Mouse (Mus musculus) 416B (cell line): Measurements from ENCODE around the gene Sos2.
A peak's percentile ranks its signal among the peaks of the same experiment; 100 is the strongest.
"Not testable (repeated sequence)": the region's sequence is repeated elsewhere in the genome, so short reads cannot be mapped to it uniquely, and the experiment has no call there.

ENCODE experiments used
- DNase-seq: peaks from one replicate; pipeline ENCODE4 v3.0.0; 2011; ENCODE audit warnings: low read depth

Sos2 gene

DNA sequence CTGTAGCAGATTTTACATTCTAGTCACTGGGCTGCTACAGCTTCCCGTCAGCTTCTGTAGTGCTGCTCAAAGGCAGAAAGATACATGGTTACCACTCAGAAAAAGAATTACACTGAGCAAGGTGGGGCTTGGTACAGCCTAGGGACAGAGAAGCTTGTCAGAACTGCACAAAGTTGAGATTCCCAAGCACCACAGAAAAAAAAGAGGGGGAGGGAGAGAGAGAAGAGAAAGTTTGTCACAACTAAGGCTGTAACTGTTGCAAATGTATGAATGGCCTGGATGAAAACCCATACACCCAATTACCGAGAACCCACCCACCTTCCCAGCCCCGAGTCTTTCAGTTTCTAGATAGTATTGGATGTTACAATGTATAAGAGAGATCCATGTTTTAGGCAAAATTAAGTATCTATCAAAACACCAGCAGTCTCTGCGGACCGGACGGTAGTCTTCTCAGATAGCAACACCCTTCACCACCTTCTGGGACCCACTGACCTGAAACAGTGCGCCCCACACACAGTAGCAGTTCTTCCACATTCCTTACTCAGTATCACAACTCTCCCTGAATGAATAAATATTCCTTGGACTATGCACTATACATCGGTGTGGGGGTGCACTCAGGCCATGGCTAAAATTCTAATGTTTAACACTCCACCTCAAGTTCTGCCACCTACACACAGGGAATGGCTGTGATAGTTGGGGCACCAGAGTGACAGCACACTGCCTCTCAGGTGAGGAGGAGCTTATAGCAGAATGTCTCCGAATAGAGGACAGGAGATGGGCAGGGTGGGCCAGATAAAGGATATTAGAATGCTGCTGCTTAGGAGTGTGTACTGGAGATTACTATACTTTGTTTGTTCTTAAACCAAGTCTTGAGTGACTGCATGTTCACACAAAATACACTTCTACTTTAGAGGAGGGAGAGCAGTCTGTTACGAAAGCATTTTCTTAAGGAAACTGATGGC, 6.8 kb downstream of the Sos2 start:
- no peak for DNase-seq

- no peak for DNase-seq
Observed at GRCm38 (mm10) chr12:69674176-69674575, 7.5 kb downstream of the Sos2 start.

DNA sequence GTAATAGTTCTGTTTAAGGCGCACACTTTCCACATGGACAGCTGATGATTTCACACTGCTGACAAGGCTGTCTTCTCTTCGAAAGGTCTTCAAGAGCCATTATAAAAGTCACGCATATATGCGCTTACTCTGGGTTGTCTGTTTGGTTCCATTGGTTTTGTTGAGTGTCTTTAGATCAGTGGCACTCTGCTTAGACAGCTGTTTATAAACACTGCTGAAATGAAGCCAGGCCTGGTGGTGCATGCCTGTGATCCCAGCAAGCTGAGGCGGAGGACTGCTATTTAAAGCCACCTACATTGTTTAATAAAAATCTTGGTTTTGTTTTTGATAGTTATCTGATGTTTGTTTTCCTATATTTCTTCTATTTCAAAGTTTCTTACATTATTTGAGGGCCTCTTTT, 14.9 kb downstream of the Sos2 start:
- no peak for DNase-seq

GRCm38 (mm10) chr12:69661658-69662057, 20.0 kb downstream of the Sos2 start:
- DNase-seq: no peak

DNA sequence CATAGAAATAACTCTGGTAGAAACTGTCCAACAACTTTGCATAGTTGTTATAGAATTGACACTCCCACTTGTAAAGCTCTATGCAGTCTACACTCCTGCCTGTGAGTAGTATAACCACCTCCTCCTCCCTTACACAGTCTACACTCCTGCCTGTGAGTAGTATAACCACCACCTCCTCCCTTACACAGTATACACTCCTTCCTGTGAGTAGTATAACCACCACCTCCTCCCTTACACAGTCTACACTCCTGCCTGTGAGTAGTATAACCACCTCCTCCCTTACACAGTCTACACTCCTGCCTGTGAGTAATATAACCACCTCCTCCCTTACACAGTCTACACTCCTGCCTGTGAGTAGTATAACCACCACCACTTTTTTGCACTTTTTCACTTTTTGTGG, 27.7 kb downstream of the Sos2 start:
- peak; percentile 55 for DNase-seq

GRCm38 (mm10) chr12:69649511-69649910, 32.1 kb downstream of the Sos2 start:
- DNase-seq: peak; percentile 40

- DNase-seq: no peak
Observed at GRCm38 (mm10) chr12:69645821-69646616, 35.6 kb downstream of the Sos2 start.

GRCm38 (mm10) chr12:69644877-69645276, 36.8 kb downstream of the Sos2 start:
- DNase-seq: no peak

GRCm38 (mm10) chr12:69642877-69643276, 38.8 kb downstream of the Sos2 start:
- DNase-seq: no peak

DNA sequence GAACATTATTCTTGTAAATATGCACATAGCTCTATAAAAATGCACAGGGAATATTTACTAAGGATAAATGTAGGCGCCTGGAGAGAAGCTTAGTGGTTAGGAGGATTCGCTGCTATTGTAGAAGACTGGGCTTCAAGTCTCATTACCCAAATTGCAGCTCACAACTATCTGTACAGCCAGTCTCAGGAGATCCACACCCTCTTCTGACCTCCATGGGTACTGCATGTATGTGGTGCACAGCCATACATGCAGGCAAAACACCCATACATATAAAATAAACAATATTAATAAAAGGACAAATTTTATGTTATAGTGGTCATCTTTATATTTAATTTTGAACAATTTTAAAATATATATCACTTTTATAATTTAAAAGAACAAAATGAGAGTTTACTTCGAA, 46.9 kb downstream of the Sos2 start:
- peak; percentile 76 for DNase-seq

GRCm38 (mm10) chr12:69618590-69618989, 63.1 kb downstream of the Sos2 start:
- DNase-seq: not testable (repeated sequence)

DNA sequence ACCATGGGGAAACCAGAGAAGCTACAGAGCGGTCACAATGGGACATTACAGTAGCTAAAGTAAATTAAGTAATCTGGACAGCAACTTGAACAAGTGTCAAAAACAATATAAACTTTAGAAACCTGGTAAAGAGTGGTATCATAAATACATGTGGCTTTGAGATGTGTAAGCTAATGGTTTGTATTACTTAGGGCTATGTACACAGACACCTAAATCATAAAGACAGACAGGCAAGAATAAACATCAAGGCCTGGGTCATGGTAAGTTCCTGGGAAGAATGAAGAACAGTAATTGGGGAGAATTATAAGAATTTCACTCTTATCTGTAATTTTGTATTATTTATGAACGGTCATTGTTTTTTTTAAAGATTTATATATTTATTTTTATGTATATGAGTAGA, 77.3 kb downstream of the Sos2 start:
- DNase-seq: no peak

DNA sequence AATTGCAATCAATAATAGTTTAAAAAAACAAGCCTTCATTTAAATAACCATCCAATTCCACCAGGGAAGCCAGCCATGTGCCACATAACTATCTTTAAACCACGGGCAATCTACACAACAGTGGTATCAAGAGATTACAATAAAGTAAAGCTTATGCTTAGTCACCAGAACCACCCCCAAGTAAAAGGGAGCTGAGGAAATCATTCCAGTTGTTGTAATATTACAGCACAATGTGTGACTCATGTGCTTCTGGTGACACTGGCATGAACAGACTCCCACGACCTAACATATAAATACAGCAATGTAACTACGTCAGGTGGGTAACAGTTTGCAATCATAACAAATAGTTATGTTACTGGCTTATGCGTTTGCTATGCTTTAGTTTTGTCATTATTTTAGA, 84.2 kb downstream of the Sos2 start:
- DNase-seq: peak; percentile 87

DNA sequence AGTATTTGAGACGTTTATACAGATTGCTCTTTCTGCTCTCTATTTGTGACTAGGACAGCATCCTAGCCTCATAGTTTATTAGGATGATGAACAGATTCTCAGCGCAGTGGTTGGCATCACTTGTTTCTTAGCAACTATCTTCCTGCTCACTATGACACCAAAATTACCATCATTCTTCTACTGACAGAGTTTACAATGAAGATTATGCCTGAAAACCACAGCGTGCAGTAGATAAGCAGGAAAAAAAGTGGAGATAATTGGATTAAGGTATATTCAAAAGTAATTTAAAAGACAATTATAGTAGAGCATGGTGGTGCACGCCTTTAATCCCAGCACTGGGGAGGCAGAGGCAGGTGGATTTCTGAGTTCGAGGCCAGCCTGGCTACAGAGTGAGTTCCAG, 88.5 kb downstream of the Sos2 start:
- DNase-seq: no peak

GRCm38 (mm10) chr12:69583270-69583629, 98.4 kb downstream of the Sos2 start:
- no peak for DNase-seq

DNA sequence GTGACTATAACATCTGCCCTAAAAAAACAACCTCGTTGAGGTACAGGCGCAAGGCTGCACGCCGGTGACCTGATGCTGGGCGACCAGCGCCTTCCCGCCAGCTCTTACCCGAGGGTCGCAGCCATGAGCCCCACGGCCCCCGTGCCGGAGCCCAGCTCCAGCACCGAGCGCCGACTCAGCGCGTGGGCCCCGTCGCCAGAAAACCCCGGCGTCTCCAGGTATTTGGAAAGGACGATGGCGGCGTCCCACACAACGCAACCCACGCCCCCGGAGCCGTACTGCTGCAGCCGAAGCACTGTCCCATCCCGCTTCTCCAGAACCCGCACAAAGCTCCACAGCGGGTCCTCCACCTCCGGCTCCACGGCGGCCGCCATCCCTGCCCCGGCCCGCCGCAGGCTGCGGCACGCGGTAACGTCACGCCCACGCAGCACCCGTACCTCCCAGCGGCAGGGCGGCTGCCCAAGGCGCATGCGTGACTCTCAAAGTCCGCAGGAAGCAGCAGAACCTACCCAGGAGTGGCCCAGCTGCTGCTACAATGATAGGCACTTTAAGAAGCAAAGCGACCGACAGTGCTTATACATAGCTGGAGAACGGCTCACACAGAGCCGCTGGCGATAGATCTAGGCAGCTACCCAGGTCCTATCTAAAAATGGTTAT, 98.9 kb downstream of the Sos2 start, which contains the start of gene Vcpkmt:
TSS of gene Vcpkmt (minus strand) at position 416 of the 657 bp plus-strand sequence.
- DNase-seq: peak; percentile 93

DNA sequence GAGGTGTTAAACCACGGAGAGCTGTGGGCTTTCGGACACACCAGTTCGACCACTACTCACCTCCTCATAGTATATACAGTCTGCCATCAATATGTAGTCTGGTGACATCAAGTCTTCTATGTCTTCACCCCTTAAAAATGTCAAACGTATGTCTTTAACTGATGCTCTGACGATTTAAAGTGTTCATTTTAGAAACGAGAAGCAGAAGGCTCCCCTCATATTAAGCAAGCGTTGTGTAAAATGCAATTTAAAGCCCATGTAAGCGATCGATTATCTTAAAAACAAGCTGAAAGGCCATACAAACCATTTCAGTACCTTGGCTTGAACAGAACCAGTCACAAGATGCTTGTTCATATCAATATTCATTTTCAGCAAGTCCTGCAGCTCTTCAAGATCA, 99.4 kb downstream of the Sos2 start:
- peak; percentile 58 for DNase-seq

- DNase-seq: peak; percentile 50
Observed at GRCm38 (mm10) chr12:69579623-69580022, 102.0 kb downstream of the Sos2 start.

GRCm38 (mm10) chr12:69576120-69576627, 105.5 kb downstream of the Sos2 start:
- no peak for DNase-seq

GRCm38 (mm10) chr12:69573916-69574881, 107.5 kb downstream of the Sos2 start:
- peak; percentile 89 for DNase-seq

DNA sequence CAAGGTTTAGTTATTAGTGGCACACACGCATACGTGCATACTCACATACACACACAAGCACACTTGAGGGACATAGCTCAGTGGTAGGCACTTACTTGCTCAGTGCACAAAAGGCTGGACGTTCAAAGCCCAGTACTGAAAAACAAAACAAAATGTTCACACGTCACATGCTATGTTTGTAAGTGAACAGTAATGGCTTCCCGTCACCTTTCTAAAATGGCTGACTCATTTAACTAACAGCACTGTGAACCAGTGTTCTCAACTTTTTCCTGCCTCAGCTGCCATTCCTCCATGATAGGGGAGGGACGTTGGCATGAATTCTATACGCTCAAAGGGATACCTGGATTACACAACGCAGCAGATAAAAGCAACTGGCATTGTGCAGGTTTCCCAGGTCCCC, 108.4 kb downstream of the Sos2 start:
- DNase-seq: no peak
